Mouse (Mus musculus): ENCODE data around the gene Ptprn2. TPM values are rescaled to one million over a fixed set of nuclear protein-coding genes. Genes with fewer than 3 reads are reported as not detected.

Gene Ptprn2
- 2.9 and 3.0 TPM in 2 replicates for polyA plus RNA-seq (2014; fragmentation: Nextera tagmentation; extraction: Ambion mirVana)

DNA sequence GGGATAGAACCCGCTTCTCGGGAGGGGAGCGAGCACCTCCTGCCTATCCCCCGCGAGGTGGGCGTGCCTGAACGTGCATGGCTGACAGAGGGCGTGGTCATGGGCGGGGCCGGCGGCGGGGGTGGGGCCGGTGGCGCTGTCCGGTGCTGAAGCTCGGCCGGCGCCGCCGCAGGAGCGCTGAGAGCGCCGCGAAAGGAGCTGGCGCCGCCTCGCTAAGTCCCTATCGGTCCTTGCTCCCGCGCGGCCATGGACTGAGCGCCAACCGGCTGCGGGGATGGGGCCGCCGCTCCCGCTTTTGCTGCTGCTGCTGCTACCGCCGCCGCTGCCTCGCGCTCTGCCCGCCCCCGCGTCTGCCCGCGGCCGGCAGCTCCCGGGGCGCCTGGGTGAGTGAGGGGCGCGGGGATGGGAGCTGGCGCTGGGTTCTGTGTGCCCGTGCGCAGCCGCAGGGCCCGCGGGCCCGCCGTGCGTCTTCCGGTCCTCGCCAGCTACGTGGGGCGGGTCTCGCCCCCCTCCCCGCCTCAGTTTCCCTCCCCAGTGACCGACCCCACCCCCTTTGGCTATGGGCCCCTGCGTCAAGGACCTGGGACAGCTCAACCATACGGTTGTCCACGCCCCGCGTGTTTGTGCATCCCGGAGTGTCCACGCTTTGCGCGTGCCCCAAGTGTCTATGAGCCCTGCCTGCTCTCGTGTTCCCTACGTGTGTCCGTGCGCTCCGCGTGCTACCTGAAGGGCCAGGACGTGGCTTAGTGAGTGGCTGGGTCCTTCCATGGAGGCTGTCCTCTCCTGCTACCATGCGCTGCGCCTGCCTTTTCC, at the start of gene Ptprn2:
Gene Ptprn2 (plus strand): TSS at position 130 of the 813 bp plus-strand sequence.
- Histone ChIP-seq H3K27ac (ENCODE audit: low read depth, low read length) (peak within 1 kb of the TSS; percentile 67; the same call in 1 of the 2 replicates), H3K4me1 (ENCODE audit: control insufficient read depth, insufficient read depth, low read length) (peaks cover 4% of the 10 kb centered on the region; the same call in 1 of the 2 replicates), H3K9ac (ENCODE audit: low read length) (peak within 1 kb of the TSS; percentile 61), H3K4me3 (ENCODE audit: low read depth, low read length) (peak within 1 kb of the TSS; percentile 62), H3K9me3 (ENCODE audit: control insufficient read depth, low read length) (no peaks in the 10 kb centered on the region), H3K27me3 (ENCODE audit: control insufficient read depth, insufficient read depth, low read length) (peaks cover 4% of the 10 kb centered on the region; the same call in 1 of the 2 replicates), H3K4me2 (ENCODE audit: low read depth) (peak within 1 kb of the TSS; percentile 92), H3K36me3 (ENCODE audit: control insufficient read depth, insufficient read depth, low read length) (no peaks in the 10 kb centered on the region)
- DNase-seq (ENCODE audit: low spot score): peak; percentile 90
- WGBS: under 1% methylated on average over 86 of the region's 86 CpGs
- ATAC-seq (ENCODE audit: insufficient read depth, low FRiP score, low TSS enrichment): peak; percentile 94

GRCm38 (mm10) chr12:116436125-116436524, 49.4 kb upstream of the Ptprn2 start:
- Histone ChIP-seq H3K4me3 (ENCODE audit: low read depth, low read length) (no peak overlapping the region), H3K9me3 (ENCODE audit: control insufficient read depth, low read length) (no peaks in the 10 kb centered on the region), H3K27ac (ENCODE audit: low read depth, low read length) (no peak overlapping the region), H3K4me1 (ENCODE audit: control insufficient read depth, insufficient read depth, low read length) (no peaks in the 10 kb centered on the region), H3K27me3 (ENCODE audit: control insufficient read depth, insufficient read depth, low read length) (no peaks in the 10 kb centered on the region), H3K4me2 (ENCODE audit: low read depth) (no peak overlapping the region), H3K9ac (ENCODE audit: low read length) (no peak overlapping the region), H3K36me3 (ENCODE audit: control insufficient read depth, insufficient read depth, low read length) (peaks cover 9% of the 10 kb centered on the region; the same call in 1 of the 2 replicates)
- DNase-seq (ENCODE audit: low spot score) (no peak), ATAC-seq (ENCODE audit: insufficient read depth, low FRiP score, low TSS enrichment) (no peak)
- WGBS: 97% methylated on average over 3 of the region's 3 CpGs

DNA sequence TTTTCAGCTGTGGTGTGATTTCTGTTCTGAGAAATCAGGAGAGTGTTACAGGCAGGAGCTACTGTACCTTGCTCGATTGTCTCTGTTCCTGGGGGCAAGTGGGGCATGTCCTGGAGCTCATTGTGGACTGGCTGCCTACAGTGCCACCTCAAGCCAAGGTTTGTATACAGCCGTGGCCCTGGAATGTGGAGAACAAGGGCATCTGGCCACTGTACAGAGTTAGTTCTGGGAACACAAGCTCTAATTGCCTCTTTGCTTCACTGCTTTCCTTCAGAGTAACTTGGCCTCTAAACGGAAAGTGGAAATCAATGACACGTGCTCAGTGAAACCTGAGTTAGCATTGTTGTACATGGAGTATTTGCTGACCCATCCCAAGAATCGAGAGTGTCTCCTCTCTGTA, 46.9 kb upstream of the Ptprn2 start:
- Histone ChIP-seq H3K27me3 (ENCODE audit: control insufficient read depth, insufficient read depth, low read length) (no peaks in the 10 kb centered on the region), H3K27ac (ENCODE audit: low read depth, low read length) (no peak overlapping the region), H3K9ac (ENCODE audit: low read length) (no peak overlapping the region), H3K4me2 (ENCODE audit: low read depth) (no peak overlapping the region), H3K36me3 (ENCODE audit: control insufficient read depth, insufficient read depth, low read length) (peaks cover 9% of the 10 kb centered on the region; the same call in 1 of the 2 replicates), H3K4me1 (ENCODE audit: control insufficient read depth, insufficient read depth, low read length) (no peaks in the 10 kb centered on the region), H3K9me3 (ENCODE audit: control insufficient read depth, low read length) (no peaks in the 10 kb centered on the region), H3K4me3 (ENCODE audit: low read depth, low read length) (no peak overlapping the region)
- 89% methylated on average over 5 of the region's 5 CpGs for WGBS
- ATAC-seq (ENCODE audit: insufficient read depth, low FRiP score, low TSS enrichment): no peak
- no peak for DNase-seq (ENCODE audit: low spot score)

DNA sequence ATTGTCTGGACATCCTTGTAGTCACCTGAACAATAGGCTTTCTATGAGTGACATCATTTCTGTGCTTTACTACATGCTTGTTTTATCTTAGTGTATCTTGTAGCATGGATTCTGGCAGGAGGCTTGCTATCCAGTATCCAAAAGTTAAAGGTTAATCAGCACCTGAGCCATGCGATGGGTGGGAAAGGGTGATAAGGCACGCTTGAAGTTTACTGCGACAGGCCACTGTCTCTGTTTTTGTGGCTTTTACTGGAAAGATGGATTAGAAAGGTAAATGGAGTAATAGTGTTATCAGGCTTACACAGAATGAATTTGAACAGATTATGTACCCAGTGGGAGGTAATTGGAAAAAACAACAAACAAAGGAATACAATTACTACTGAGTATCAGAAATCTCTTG, 43.3 kb upstream of the Ptprn2 start:
- WGBS: 94% methylated on average over 3 of the region's 3 CpGs
- Histone ChIP-seq H3K4me1 (ENCODE audit: control insufficient read depth, insufficient read depth, low read length) (no peaks in the 10 kb centered on the region), H3K27ac (ENCODE audit: low read depth, low read length) (no peak overlapping the region), H3K4me3 (ENCODE audit: low read depth, low read length) (no peak overlapping the region), H3K36me3 (ENCODE audit: control insufficient read depth, insufficient read depth, low read length) (peaks cover 9% of the 10 kb centered on the region; the same call in 1 of the 2 replicates), H3K4me2 (ENCODE audit: low read depth) (no peak overlapping the region), H3K27me3 (ENCODE audit: control insufficient read depth, insufficient read depth, low read length) (no peaks in the 10 kb centered on the region), H3K9me3 (ENCODE audit: control insufficient read depth, low read length) (no peaks in the 10 kb centered on the region), H3K9ac (ENCODE audit: low read length) (no peak overlapping the region)
- ATAC-seq (ENCODE audit: insufficient read depth, low FRiP score, low TSS enrichment) (no peak), DNase-seq (ENCODE audit: low spot score) (no peak)

GRCm38 (mm10) chr12:116449536-116449935, 36.0 kb upstream of the Ptprn2 start:
- no peaks in the 10 kb centered on the region for H3K27me3 ChIP-seq (ENCODE audit: control insufficient read depth, insufficient read depth, low read length)
- no peaks in the 10 kb centered on the region for H3K9me3 ChIP-seq (ENCODE audit: control insufficient read depth, low read length)
- H3K4me1 ChIP-seq (ENCODE audit: control insufficient read depth, insufficient read depth, low read length): no peaks in the 10 kb centered on the region
- ATAC-seq (ENCODE audit: insufficient read depth, low FRiP score, low TSS enrichment) (no peak), DNase-seq (ENCODE audit: low spot score) (no peak)
- 0 out of 2 replicates have a peak, but pooled peaks cover 3% of the 10 kb centered on the region for H3K36me3 ChIP-seq (ENCODE audit: control insufficient read depth, insufficient read depth, low read length)
- no peak overlapping the region for H3K4me3 ChIP-seq (ENCODE audit: low read depth, low read length)
- no peak overlapping the region for H3K4me2 ChIP-seq (ENCODE audit: low read depth)
- H3K27ac ChIP-seq (ENCODE audit: low read depth, low read length): no peak overlapping the region
- 97% methylated on average over 2 of the region's 2 CpGs for WGBS
- no peak overlapping the region for H3K9ac ChIP-seq (ENCODE audit: low read length)

GRCm38 (mm10) chr12:116460379-116461065, 25.0 kb upstream of the Ptprn2 start:
- H3K27ac ChIP-seq (ENCODE audit: low read depth, low read length): no peak overlapping the region
- no peak overlapping the region for H3K9ac ChIP-seq (ENCODE audit: low read length)
- DNase-seq (ENCODE audit: low spot score) (no peak), ATAC-seq (ENCODE audit: insufficient read depth, low FRiP score, low TSS enrichment) (no peak)
- peaks cover 3% of the 10 kb centered on the region; the same call in 1 of the 2 replicates for H3K36me3 ChIP-seq (ENCODE audit: control insufficient read depth, insufficient read depth, low read length)
- H3K9me3 ChIP-seq (ENCODE audit: control insufficient read depth, low read length): no peaks in the 10 kb centered on the region
- 95% methylated on average over 6 of the region's 6 CpGs for WGBS
- H3K4me1 ChIP-seq (ENCODE audit: control insufficient read depth, insufficient read depth, low read length): no peaks in the 10 kb centered on the region
- H3K27me3 ChIP-seq (ENCODE audit: control insufficient read depth, insufficient read depth, low read length): no peaks in the 10 kb centered on the region
- no peak overlapping the region for H3K4me3 ChIP-seq (ENCODE audit: low read depth, low read length)
- no peak overlapping the region for H3K4me2 ChIP-seq (ENCODE audit: low read depth)

GRCm38 (mm10) chr12:116467030-116467429, 18.5 kb upstream of the Ptprn2 start:
- Histone ChIP-seq H3K4me1 (ENCODE audit: control insufficient read depth, insufficient read depth, low read length) (no peaks in the 10 kb centered on the region), H3K9me3 (ENCODE audit: control insufficient read depth, low read length) (no peaks in the 10 kb centered on the region), H3K9ac (ENCODE audit: low read length) (no peak overlapping the region), H3K27ac (ENCODE audit: low read depth, low read length) (no peak overlapping the region), H3K4me2 (ENCODE audit: low read depth) (no peak overlapping the region), H3K4me3 (ENCODE audit: low read depth, low read length) (no peak overlapping the region), H3K36me3 (ENCODE audit: control insufficient read depth, insufficient read depth, low read length) (no peaks in the 10 kb centered on the region), H3K27me3 (ENCODE audit: control insufficient read depth, insufficient read depth, low read length) (no peaks in the 10 kb centered on the region)
- no peak for ATAC-seq (ENCODE audit: insufficient read depth, low FRiP score, low TSS enrichment)
- 91% methylated on average over 5 of the region's 5 CpGs for WGBS
- DNase-seq (ENCODE audit: low spot score): no peak

DNA sequence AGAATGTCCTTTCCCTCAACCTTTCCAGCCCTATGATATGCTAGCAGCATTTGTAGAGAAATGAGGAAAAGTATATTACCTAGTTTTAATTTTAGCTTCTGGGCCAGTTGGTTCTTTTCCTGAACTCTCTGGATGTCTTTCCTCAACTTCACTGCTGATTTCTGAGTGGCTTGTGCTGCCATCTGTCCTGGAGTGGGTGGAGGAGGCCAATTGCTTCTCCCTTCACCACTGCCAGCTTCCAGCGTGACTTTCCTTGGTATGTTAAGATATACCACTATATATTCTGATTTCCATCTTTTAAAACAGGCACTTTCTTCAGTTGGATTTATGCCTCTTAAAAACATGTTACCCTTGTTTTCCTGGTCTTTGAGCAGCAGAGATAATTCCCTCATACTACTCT, 17.2 kb upstream of the Ptprn2 start:
- Histone ChIP-seq H3K36me3 (ENCODE audit: control insufficient read depth, insufficient read depth, low read length) (no peaks in the 10 kb centered on the region), H3K27ac (ENCODE audit: low read depth, low read length) (no peak overlapping the region), H3K4me1 (ENCODE audit: control insufficient read depth, insufficient read depth, low read length) (no peaks in the 10 kb centered on the region), H3K9me3 (ENCODE audit: control insufficient read depth, low read length) (no peaks in the 10 kb centered on the region), H3K9ac (ENCODE audit: low read length) (no peak overlapping the region), H3K27me3 (ENCODE audit: control insufficient read depth, insufficient read depth, low read length) (no peaks in the 10 kb centered on the region), H3K4me2 (ENCODE audit: low read depth) (no peak overlapping the region), H3K4me3 (ENCODE audit: low read depth, low read length) (no peak overlapping the region)
- no peak for ATAC-seq (ENCODE audit: insufficient read depth, low FRiP score, low TSS enrichment)
- DNase-seq (ENCODE audit: low spot score): no peak
- 84% methylated on average over 1 of the region's 1 CpGs for WGBS
